Mouse (Mus musculus) bone marrow, adult 2 months (tissue): ENCODE measurements around the gene Pex10.

Experiments used
- CTCF ChIP-seq: fragments of 200-500 bp; IDR thresholded peaks from 2 replicates; pipeline ENCODE4 v1.5.1; 2011; ENCODE audit warnings: low read length, control low read depth; ENCODE audit not compliant: control insufficient read depth, insufficient read depth
- POLR2A ChIP-seq: fragments of 200-500 bp; IDR thresholded peaks from 2 replicates; pipeline ENCODE4 v1.6.1; 2011; ENCODE audit warnings: low read depth, mild to moderate bottlenecking, control low read depth, low read length, borderline replicate concordance; ENCODE audit not compliant: control insufficient read depth

- TF ChIP-seq CTCF, result no peak
- TF ChIP-seq POLR2A, result no peak
Measured at GRCm38 (mm10) chr4:155022228-155022855, 44.5 kb upstream of the Pex10 start.
